Mouse (Mus musculus): ENCODE results near the gene Mrc1. TPM values are rescaled to one million over a fixed set of nuclear protein-coding genes. Genes with fewer than 3 reads are reported as not detected.

Mrc1 gene
- polyA plus RNA-seq, 1 experiment from 2014 or later: 6.1 TPM

DNA sequence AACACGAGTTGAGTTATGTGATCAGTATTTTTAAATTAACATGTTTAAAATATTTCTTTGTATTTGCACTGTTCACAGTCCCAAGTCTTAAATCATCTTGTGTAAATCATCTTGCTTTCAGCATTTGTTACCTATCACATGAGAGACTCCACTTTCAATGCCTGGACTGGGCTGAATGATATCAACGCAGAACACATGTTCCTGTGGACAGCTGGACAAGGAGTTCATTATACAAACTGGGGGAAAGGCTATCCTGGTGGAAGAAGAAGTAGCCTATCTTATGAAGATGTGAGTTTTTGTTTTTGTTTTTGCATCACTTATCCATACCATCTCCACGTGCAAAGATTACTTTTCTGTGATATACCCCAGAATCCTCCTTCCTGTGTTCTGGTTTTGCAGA is 85.9 kb downstream of the Mrc1 start:
- Histone ChIP-seq H3K36me3 (no peaks in the 10 kb centered on the region), H3K4me1 (replicated peaks) (no peaks in the 10 kb centered on the region), H3K27ac (no peak overlapping the region), H3K9ac (no peak overlapping the region), H3K9me3 (replicated peaks) (no peaks in the 10 kb centered on the region), H3K27me3 (no peaks in the 10 kb centered on the region), H3K4me2 (no peak overlapping the region), H3K4me3 (replicated peaks) (no peak overlapping the region)
- ATAC-seq (ENCODE audit: low read depth) (no peak), DNase-seq (no peak)
- 54% methylated on average over 3 of the region's 3 CpGs for WGBS (ENCODE audit: insufficient replicate concordance)

- Histone ChIP-seq H3K4me1 (replicated peaks) (no peaks in the 10 kb centered on the region), H3K27ac (no peak overlapping the region), H3K36me3 (no peaks in the 10 kb centered on the region), H3K9ac (no peak overlapping the region), H3K9me3 (replicated peaks) (no peaks in the 10 kb centered on the region), H3K4me2 (no peak overlapping the region), H3K4me3 (replicated peaks) (no peak overlapping the region), H3K27me3 (no peaks in the 10 kb centered on the region)
- DNase-seq: no peak
- whole genome bisulfite sequencing (ENCODE audit: insufficient replicate concordance): 59% methylated on average over 14 of the region's 14 CpGs
- ATAC-seq (ENCODE audit: low read depth): no peak
Measured at GRCm38 (mm10) chr2:14341652-14342308, 112.6 kb downstream of the Mrc1 start.

- no peak for ATAC-seq (ENCODE audit: low read depth)
- Histone ChIP-seq H3K4me3 (replicated peaks) (no peak overlapping the region), H3K9me3 (replicated peaks) (no peaks in the 10 kb centered on the region), H3K27me3 (no peaks in the 10 kb centered on the region), H3K4me2 (no peak overlapping the region), H3K9ac (no peak overlapping the region), H3K36me3 (no peaks in the 10 kb centered on the region), H3K27ac (no peak overlapping the region), H3K4me1 (replicated peaks) (no peaks in the 10 kb centered on the region)
- 70% methylated on average over 8 of the region's 8 CpGs for WGBS (ENCODE audit: insufficient replicate concordance)
- DNase-seq: no peak
Measured at GRCm38 (mm10) chr2:14342309-14342839, 113.2 kb downstream of the Mrc1 start.

MicroRNAs encoded within 50 kb of the gene (microRNA counts, 519-probe panel; counts per million panel counts)
- 114 counts per million for microRNA mmu-miR-511

Small RNA genes within 50 kb of the gene (microRNA-seq; reads per million reads assigned to microRNA genes)
- gene Mir511: 20.0 reads per million, percentile 33 among the genes with 10 or more reads in this experiment

Other genes starting within 250 kb of the Mrc1 start
- gene Hacd1, start 173.3 kb upstream of the Mrc1 start, polyA plus RNA-seq (2015; fragmentation: Nextera tagmentation; extraction: Ambion mirVana): 64.6 and 65.4 TPM in 2 replicates
- 25.9 and 32.1 TPM in 2 replicates for gene Stam, start 155.3 kb upstream of the Mrc1 start, polyA plus RNA-seq (2015; fragmentation: Nextera tagmentation; extraction: Ambion mirVana)
- gene Tmem236, start 54.9 kb upstream of the Mrc1 start, polyA plus RNA-seq (2015; fragmentation: Nextera tagmentation; extraction: Ambion mirVana): not detected in 2 replicates
- not detected in 2 replicates for gene Slc39a12, start 158.9 kb downstream of the Mrc1 start, polyA plus RNA-seq (2015; fragmentation: Nextera tagmentation; extraction: Ambion mirVana)

Data from liver, embryonic 13.5 days (tissue).